16 mouse cellular contexts compared by ENCODE assay signal in the genomic region with DNA sequence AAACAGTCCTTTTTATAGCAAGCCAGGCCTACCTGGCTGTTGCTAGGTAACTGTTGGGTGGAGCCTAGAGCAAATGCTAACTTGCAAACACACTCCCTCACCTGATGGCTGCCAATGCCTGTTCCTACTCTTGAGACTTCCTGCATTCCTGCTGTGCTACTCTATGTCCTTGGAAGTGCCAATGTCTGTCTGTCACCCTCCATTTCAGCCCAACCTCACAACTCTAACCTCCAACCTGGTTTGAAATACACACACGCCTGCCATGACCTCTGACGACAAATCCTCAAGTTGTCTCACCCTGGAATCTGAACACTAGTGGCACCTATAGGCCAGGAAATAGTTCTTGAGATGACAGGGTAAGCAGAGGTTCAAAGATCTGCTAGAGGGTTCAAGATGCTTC. TPM values are rescaled to one million over a fixed set of nuclear protein-coding genes. Genes with fewer than 3 reads are reported as not detected.
DNase-seq lines count a peak whose midpoint lies in the region; ATAC-seq and TF ChIP-seq lines count a peak whose summit lies in the region.
"Had no signal": no experiment of that assay in that cellular context is flagged by ENCODE, and none has a peak within 500 bp of the region (broad histone marks: within the 10 kb centered on the region; RNA-seq: fewer than 3 reads in every experiment).

No protein-coding gene starts in this region.

- no peak overlapping the region for H3K27ac ChIP-seq in intestine, postnatal 0 days (ENCODE audit: low read depth, low read length)
- H3K27ac ChIP-seq in stomach, embryonic 14.5 days (ENCODE audit: low read length) = peak overlapping the region; percentile 10; the same call in 1 of the 2 replicates
- H3K27ac ChIP-seq: hindbrain, postnatal 0 days; limb, embryonic 12.5 days had no signal

- peak; percentile 16 for TF ChIP-seq CTCF in intestine, postnatal 0 days (IDR thresholded peaks at IDR 0.05; ENCODE audit: low read depth)

- DNase-seq in lung, adult 18-20 months = peak; percentile 76 to 87
- no peak for DNase-seq in adrenal gland, adult 8-10 months
- no peak for DNase-seq in liver
- DNase-seq: cerebellum, adult 11 months; heart, postnatal 10 days; layer of hippocampus, postnatal 36 days; liver, postnatal 0 days; midbrain, embryonic 14.5 days; right cerebral cortex, postnatal 25 days; thymus, postnatal 4 days had no signal

- H3K36me3 ChIP-seq in intestine, postnatal 0 days (ENCODE audit: control insufficient read depth, insufficient read depth) = peaks cover 19% of the 10 kb centered on the region; the same call in 1 of the 2 replicates
- H3K36me3 ChIP-seq in stomach, embryonic 14.5 days (ENCODE audit: control insufficient read depth, insufficient read depth, low read length) = no peaks in the 10 kb centered on the region; the same call in none of the 2 replicates
- H3K36me3 ChIP-seq: limb, embryonic 12.5 days had no signal

- H3K4me3 ChIP-seq in intestine, postnatal 0 days (ENCODE audit: low read depth, low read length) = no peak overlapping the region
- H3K4me3 ChIP-seq in stomach, embryonic 14.5 days (ENCODE audit: low read depth, low read length) = no peak overlapping the region
- H3K4me3 ChIP-seq: limb, embryonic 12.5 days had no signal

- no peak overlapping the region for H3K4me2 ChIP-seq in intestine, postnatal 0 days (replicated peaks; ENCODE audit: low read depth)
- no peak overlapping the region for H3K4me2 ChIP-seq in stomach, embryonic 14.5 days (replicated peaks; ENCODE audit: low read depth, low read length)
- H3K4me2 ChIP-seq: limb, embryonic 12.5 days had no signal

- peak; percentile 18 for ATAC-seq in activated CD4-positive, CD25-positive, alpha-beta regulatory T cell, adult 4 months
- ATAC-seq in intestine, postnatal 0 days = peak; percentile 62
- peak; percentile 42 for ATAC-seq in stomach, embryonic 14.5 days (ENCODE audit: insufficient number of reproducible peaks, insufficient read depth, low FRiP score, low read depth)
- no peak for ATAC-seq in frontal cortex, adult (ENCODE audit: low TSS enrichment)
- ATAC-seq: hindbrain, postnatal 0 days; liver, postnatal 0 days had no signal

- 0 out of 2 replicates have a peak, but pooled peaks cover 3% of the 10 kb centered on the region for H3K4me1 ChIP-seq in intestine, postnatal 0 days (replicated peaks; ENCODE audit: control insufficient read depth, insufficient read depth, low read length)
- peaks cover 2% of the 10 kb centered on the region; the same call in 1 of the 2 replicates for H3K4me1 ChIP-seq in stomach, embryonic 14.5 days (ENCODE audit: control insufficient read depth, insufficient read depth, low read length)

- 34% methylated on average over 2 of the region's 2 CpGs for WGBS in intestine, postnatal 0 days
- WGBS in stomach, embryonic 14.5 days = 44% methylated on average over 2 of the region's 2 CpGs

- H3K9me3 ChIP-seq in intestine, postnatal 0 days (ENCODE audit: control insufficient read depth) = no peaks in the 10 kb centered on the region
- H3K9me3 ChIP-seq in stomach, embryonic 14.5 days (ENCODE audit: control insufficient read depth, low read depth, low read length) = no peaks in the 10 kb centered on the region
- H3K9me3 ChIP-seq: limb, embryonic 12.5 days had no signal

- no peaks in the 10 kb centered on the region for H3K27me3 ChIP-seq in intestine, postnatal 0 days (replicated peaks; ENCODE audit: control insufficient read depth, insufficient read depth, low read length)
- H3K27me3 ChIP-seq in stomach, embryonic 14.5 days (ENCODE audit: control insufficient read depth, insufficient read depth, low read length) = no peaks in the 10 kb centered on the region

- H3K9ac ChIP-seq in intestine, postnatal 0 days (ENCODE audit: low read depth, low read length) = no peak overlapping the region
- no peak overlapping the region for H3K9ac ChIP-seq in stomach, embryonic 14.5 days (replicated peaks; ENCODE audit: low read depth, low read length)
- H3K9ac ChIP-seq: limb, embryonic 12.5 days; liver, postnatal 0 days had no signal

RNA-seq across cellular contexts. Expression of a gene that starts 5.9 kb away (rescaled TPM):
- 100 to 1,000 TPM; 191 to 208 TPM for polyA plus RNA-seq in activated CD4-positive, CD25-positive, alpha-beta regulatory T cell, adult 4 months (2017; shearing (Covaris generic))
- polyA plus RNA-seq in intestine, postnatal 0 days (2015; fragmentation: Nextera tagmentation; extraction: Ambion mirVana) = 66.6 and 68.4 TPM in 2 replicates
- polyA plus RNA-seq in stomach, embryonic 14.5 days (2014; fragmentation: Nextera tagmentation; extraction: Ambion mirVana) = 72.4 and 80.5 TPM in 2 replicates
- 10 to 100 TPM; 11.0 to 23.7 (median 18.1) TPM for total RNA-seq in adrenal gland, adult 8-10 months (2022)

RNA-seq across cellular contexts. Expression of a gene that starts 9.7 kb away (rescaled TPM):
- polyA plus RNA-seq in activated CD4-positive, CD25-positive, alpha-beta regulatory T cell, adult 4 months (2017; shearing (Covaris generic)) = 10 to 100 TPM; 35.7 to 45.4 TPM
- 19.8 and 21.6 TPM in 2 replicates for polyA plus RNA-seq in intestine, postnatal 0 days (2015; fragmentation: Nextera tagmentation; extraction: Ambion mirVana)
- 91.2 and 95.9 TPM in 2 replicates for polyA plus RNA-seq in stomach, embryonic 14.5 days (2014; fragmentation: Nextera tagmentation; extraction: Ambion mirVana)
- 10 to 100 TPM; 47.4 to 78.5 (median 61.6) TPM for total RNA-seq in adrenal gland, adult 8-10 months (2022)

RNA-seq across cellular contexts. Expression of a gene that starts 20.5 kb away (rescaled TPM):
- polyA plus RNA-seq in activated CD4-positive, CD25-positive, alpha-beta regulatory T cell, adult 4 months (2017; shearing (Covaris generic)) = 1 to 10 TPM; 1.3 to 1.8 TPM
- 5.0 and 5.2 TPM in 2 replicates for polyA plus RNA-seq in intestine, postnatal 0 days (2015; fragmentation: Nextera tagmentation; extraction: Ambion mirVana)
- polyA plus RNA-seq in stomach, embryonic 14.5 days (2014; fragmentation: Nextera tagmentation; extraction: Ambion mirVana) = 6.3 and 8.1 TPM in 2 replicates
- 10 to 100 TPM; 20.5 to 30.3 (median 24.1) TPM for total RNA-seq in adrenal gland, adult 8-10 months (2022)

RNA-seq across cellular contexts. Expression of a gene that starts 33.1 kb away (rescaled TPM):
- polyA plus RNA-seq in activated CD4-positive, CD25-positive, alpha-beta regulatory T cell, adult 4 months (2017; shearing (Covaris generic)) = 10 to 100 TPM; 30.0 to 32.2 TPM
- polyA plus RNA-seq in intestine, postnatal 0 days (2015; fragmentation: Nextera tagmentation; extraction: Ambion mirVana) = 7.2 and 8.7 TPM in 2 replicates
- 25.4 and 28.6 TPM in 2 replicates for polyA plus RNA-seq in stomach, embryonic 14.5 days (2014; fragmentation: Nextera tagmentation; extraction: Ambion mirVana)
- total RNA-seq in adrenal gland, adult 8-10 months (2022) = 10 to 100 TPM; 11.5 to 24.2 (median 20.2) TPM

RNA-seq across cellular contexts. Expression of a gene that starts 45.8 kb away (rescaled TPM):
- 100 to 1,000 TPM; 102 to 124 TPM for polyA plus RNA-seq in activated CD4-positive, CD25-positive, alpha-beta regulatory T cell, adult 4 months (2017; shearing (Covaris generic))
- 154 and 159 TPM in 2 replicates for polyA plus RNA-seq in intestine, postnatal 0 days (2015; fragmentation: Nextera tagmentation; extraction: Ambion mirVana)
- 114 and 129 TPM in 2 replicates for polyA plus RNA-seq in stomach, embryonic 14.5 days (2014; fragmentation: Nextera tagmentation; extraction: Ambion mirVana)
- 100 to 1,000 TPM in 1 of 4 experiments, 10 to 100 TPM in 3; 85.6 to 109 (median 86.5) TPM for total RNA-seq in adrenal gland, adult 8-10 months (2022)

Comparison
In these comparisons a context has a peak if more than half of its experiments do, and no peak if none do; other contexts are left out.
1. DNase-seq: peak in lung, adult 18-20 months (2 of 2); none in adrenal gland, adult 8-10 months (single experiment) and liver (single experiment).